Mouse (Mus musculus) frontal cortex, adult 2 months (tissue): Measurements from ENCODE around the gene Orai3. TPM values are rescaled to one million over a fixed set of nuclear protein-coding genes. Genes with fewer than 3 reads are reported as not detected.

Experiments used
- DNase-seq, 2 experiments: peaks; one replicate each; pipeline ENCODE4 v3.0.0; 2022; ENCODE audit warnings: low spot score in 1 of 2; ENCODE audit errors: extremely low spot score in 1 of 2
- polyA plus RNA-seq: library from polyadenylated mRNA; depleted of rRNA; stranded (reverse); fragments of >200 nt; gene quantifications from 2 replicates; pipeline ENCODE4 v1.2.3, GENCODE M21; 2012

Orai3 gene
- polyA plus RNA-seq, 1 experiment: 20.6 TPM

DNA sequence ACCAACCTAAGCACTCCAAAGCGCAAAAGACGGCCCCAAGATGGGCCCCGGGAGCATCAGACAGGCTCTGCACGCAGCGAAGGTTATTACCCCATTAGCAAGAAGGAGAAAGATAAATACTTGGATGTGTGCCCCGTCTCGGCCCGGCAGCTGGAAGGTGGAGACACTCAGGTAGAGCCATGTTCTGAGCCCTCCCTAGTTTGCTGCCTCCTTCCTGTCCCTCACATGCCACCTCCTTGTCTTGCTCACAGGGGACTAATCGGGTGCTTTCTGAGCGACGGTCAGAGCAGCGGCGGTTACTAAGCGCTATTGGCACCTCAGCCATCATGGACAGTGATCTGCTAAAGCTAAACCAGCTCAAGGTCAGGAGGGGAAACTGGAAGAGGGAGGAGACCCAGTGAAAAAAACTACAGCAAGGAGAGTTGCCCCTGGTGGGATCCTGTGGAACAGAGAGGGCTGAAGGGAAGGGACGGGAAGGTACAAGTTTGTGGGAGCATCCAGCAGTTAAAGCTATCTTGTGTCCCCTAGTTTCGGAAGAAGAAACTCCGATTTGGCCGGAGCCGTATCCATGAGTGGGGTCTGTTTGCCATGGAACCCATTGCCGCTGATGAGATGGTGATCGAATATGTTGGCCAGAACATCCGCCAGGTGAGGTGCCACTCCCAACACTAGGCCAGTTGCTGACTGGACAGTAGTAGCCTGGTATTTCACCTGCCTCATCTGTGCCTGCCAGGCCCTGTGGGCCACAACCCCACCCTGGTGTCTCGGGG is 27.6 kb downstream of the Orai3 start:
- DNase-seq: no peak

DNA sequence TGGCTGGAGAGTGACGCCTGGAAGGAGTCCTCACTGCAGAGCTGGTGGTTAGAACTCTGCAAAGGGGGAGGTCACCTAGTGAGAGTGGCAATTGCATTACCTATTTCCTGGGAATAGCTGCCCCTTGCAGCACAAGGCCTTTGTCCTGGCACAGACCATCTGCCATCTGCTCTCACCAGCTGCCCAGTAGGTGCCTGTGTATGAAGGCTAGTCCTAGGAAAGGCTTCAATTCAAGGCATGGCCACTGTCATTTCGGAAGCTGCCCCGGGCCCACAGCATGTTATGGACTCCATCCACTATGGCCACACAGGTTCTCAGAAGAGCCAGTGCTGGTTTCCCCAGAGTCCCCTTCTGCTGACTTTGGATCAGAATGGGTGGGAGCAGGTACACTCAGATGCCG is 29.0 kb downstream of the Orai3 start:
- DNase-seq: no peak

DNA sequence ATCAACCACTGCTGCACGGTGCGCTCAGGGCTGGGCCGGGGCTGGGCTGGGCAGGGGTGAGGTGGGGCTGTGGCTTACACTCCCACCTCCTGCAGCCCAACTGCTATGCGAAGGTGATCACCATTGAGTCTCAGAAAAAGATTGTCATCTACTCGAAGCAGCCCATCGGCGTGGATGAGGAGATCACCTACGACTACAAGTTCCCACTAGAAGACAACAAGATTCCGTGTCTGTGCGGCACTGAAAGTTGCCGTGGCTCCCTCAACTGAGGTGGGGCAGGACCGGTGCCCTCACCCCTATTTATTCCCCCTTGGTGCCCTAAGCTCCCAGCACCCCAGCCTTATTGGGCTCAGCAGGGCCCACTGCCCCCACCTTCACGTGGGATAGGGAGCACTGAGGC is 29.6 kb downstream of the Orai3 start:
- DNase-seq: no peak

DNA sequence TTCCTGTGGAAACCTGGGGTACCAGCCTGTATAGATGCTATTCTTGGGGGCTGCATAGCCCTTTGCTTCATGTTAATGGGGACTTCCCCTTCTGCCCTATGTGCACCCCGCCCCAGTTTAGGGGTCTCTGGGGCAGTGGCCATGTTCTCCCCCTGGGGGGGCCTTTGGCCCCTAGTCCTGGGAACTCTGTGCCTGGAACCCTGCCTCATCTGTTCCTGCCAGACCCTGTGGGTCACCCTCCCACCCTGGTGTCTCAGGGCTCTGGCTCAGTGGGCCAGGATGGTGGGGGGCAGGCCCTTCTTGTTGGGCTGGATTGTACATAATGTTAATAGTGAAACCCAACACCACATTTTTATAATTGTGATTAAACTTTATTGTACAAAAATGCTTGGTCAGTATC is 30.1 kb downstream of the Orai3 start:
- no peak for DNase-seq

DNA sequence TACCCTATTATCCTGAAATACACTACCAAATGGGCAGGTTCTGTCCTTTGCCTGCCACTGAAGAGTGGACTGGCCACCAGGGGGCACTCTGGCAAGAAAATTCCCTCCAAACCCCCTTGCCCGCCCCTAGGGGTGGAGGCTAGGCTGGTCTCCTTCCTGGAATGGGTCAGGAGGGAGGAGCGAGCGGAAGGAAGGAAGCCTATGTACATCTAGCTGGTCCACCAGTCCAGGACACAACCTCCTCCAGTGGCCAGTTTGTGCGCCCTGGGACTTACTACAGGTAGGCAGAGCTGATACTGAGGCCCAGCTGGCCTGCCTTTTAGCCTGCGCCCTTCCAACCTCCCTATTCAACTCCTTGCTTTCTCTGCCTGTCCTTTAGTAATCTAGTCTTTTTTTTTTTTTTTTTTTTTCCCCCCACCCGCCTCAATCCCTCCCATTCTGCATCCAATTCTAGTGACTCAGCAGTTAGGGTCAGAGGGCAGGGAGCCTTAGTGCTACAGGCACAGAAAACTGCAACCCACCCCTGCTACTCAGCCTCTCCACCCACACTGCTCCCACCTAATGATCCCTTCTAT is 30.9 kb downstream of the Orai3 start, which contains the start of gene Hsd3b7:
Gene Hsd3b7 (plus strand): TSS at position 170 of the 575 bp plus-strand sequence.
- DNase-seq: peak; percentile 67 to 92

DNA sequence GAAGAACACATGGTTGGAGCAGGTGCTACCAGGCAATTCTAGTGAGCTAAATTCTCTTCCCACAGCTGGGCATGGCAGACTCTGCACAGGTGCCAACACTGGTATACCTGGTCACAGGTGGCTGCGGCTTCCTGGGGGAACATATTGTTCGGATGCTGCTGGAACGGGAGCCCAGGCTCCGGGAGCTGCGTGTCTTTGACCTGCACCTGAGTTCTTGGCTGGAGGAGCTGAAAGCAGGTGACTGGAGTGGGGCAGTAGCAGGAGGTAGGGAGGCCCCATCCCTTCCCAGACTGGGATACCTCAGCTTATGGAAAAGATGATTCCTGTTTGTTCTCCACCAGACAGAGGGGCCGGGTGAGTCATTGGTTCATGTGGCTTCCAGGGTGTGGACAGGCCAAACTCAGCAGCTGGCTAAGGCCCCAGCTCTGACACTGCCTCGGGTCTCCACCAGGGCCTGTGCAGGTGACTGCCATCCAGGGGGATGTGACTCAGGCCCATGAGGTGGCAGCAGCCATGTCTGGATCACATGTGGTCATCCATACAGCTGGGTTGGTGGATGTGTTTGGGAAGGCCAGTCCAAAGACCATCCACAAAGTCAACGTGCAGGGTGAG is 31.5 kb downstream of the Orai3 start:
- peak in 1 of 2 experiments; percentile 34 for DNase-seq

DNA sequence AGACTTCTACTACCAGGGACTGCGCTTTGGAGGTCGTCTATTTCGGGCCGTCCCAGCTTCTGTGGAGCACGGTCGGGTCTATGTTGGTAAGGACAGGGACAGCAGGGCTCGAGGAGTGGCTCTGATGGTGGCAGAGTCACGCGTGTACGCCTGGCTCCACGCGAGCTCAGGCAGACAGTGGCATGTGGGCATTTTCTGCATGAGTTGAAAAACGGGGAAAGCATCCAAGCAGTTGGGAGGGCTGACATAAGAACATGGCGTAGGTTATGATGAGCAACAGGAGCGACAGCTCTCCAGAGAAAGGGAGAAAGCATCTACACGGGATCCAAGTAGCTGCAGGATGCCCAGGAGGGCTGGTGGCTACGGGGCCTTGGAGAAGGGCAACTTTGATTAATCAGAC is 32.7 kb downstream of the Orai3 start:
- peak in 1 of 2 experiments; percentile 55 for DNase-seq

DNA sequence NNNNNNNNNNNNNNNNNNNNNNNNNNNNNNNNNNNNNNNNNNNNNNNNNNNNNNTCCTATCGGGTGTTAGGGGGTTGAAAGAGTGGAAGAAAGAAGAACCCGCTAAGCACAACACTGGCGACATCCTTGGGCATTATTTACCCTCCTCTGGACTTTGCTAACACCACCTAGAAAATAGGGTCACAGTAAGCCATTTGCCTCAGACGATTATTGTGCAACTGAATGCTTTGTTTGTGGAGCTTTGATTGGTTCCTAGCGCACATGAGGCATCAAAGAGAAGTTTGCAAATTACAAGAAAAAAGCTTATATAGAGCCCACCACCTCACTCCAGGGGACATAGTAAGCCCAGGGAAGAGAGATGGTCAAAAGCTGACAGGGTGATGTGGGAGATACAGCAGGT is 39.2 kb downstream of the Orai3 start:
- no peak for DNase-seq

DNA sequence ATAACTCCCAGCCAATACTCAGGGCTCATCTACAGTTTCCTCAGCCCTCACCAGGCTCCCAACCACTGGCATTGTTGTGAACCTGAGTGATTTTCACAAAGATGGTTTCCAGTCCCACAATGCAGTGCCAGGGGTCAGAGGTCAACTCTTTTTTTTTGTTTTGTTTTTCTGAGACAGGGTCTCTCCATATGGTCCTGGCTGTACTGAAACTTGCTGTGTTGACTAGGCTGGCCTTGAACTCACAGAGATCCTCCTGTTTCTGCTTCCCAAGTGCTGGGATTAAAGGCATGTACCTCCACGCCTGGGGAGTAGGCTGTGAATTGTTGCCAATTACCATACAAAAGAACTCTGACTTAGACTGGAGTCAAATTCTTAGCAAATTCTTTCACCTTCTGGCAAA is 40.2 kb downstream of the Orai3 start:
- DNase-seq: no peak

DNA sequence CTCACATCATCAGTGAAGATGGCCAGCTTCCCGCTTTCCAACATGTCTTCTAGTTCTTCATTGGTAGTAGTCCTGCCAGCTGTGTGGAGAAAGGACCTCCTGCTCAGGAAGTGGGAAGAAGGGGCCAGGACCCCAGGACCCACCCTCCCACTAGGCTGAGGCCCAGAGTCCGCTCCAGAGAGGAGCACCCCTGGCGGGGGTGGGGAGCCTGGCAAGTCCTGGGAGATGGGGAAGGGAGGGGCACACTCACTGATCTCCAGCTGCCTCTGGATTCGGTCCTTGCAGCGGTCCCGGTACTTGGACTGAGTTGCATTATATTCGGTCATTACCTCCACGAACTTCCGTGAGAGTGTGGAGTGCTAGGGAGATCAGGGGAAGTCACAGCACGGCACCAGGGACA is 41.0 kb downstream of the Orai3 start:
- DNase-seq: no peak

DNA sequence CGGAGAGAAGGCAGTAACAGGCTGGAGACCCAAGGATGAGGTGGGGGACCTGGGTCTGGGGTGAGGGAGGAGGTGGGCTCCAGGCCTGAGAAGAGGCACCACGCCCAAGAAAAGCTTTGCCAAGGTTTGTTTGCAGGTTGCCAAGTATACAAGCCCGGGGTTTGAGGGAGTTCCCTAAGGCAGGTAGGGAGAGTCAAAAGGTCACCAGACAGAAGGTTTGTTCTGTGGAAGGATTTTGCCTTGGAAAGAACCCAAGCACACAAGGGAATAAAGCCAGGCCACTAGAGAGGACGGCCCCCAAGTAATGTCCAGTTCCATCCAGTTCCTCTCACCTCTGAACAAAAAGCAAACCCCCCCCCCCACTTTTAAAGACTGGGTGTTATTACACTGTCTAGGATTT is 41.6 kb downstream of the Orai3 start:
- no peak for DNase-seq

DNA sequence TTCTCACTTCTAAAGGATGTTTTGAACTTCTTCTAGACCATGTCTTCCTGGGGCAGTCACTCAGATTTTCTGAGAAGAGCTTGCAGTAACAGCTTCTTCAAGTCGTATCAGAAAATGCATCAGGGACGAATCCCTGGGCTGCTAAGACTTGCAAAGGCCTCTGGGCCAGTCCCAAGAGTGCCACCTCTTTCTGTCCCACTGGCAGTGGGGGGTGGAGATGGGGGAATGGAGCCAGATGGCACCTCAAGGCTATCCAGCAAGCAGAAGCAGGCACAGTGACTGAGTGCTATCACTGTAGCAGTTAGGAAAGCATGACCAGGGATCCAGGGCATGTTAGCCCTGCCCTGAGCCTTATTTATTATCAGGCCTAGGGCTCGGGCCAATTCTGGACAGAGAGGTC is 42.7 kb downstream of the Orai3 start:
- no peak for DNase-seq

DNA sequence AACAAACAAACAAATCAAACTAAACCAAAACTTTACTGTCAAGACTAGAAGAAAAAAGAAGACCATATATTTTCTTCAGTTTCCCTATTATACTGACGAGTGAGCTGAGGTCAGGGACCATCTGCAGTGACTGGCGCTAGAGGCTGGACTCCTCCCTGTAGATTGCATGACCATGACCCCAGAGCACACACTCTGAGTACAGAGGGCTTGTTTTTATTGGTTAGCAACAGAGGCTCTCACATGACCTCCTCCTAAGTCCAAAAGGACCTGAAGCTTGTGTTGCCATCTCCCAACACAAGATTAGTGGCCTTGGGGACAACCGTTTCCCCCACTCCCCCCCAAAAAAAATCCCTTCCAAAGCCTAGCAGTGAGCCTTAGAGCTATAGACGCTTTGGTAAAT is 44.2 kb downstream of the Orai3 start:
- no peak for DNase-seq

DNA sequence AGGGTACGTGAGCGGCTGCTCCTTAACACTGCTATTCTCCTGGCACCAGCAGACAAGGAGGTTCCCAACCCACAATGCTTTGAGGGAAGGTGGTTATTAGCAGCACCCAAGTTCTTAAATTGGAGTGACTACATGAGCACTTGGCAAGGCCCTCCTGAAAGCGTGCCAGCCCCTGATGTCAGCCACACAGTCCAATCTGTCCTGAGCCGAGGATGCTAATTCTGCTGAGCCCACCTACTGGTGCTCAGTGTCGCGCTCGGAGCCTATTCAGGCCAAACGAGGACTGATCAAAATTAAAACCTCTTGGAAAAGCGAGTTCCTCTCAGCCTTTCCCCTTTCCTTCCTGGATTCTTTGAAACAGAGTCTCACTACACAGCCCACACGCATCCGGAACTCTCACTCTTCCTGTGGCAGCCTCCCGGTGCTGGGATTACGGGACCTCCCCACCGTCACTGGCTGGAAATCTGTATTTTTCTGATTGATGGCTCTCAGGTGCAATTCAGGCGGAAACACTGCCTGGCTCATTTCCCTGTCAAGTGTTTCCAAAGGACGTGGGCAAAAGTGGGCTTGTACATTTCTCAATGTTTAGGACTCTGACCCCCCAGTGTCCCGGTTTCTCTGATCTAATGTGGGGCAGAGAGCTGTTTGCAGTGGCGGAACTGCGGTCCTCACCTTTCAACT is 44.8 kb downstream of the Orai3 start:
- DNase-seq: peak; percentile 66 to 87

DNA sequence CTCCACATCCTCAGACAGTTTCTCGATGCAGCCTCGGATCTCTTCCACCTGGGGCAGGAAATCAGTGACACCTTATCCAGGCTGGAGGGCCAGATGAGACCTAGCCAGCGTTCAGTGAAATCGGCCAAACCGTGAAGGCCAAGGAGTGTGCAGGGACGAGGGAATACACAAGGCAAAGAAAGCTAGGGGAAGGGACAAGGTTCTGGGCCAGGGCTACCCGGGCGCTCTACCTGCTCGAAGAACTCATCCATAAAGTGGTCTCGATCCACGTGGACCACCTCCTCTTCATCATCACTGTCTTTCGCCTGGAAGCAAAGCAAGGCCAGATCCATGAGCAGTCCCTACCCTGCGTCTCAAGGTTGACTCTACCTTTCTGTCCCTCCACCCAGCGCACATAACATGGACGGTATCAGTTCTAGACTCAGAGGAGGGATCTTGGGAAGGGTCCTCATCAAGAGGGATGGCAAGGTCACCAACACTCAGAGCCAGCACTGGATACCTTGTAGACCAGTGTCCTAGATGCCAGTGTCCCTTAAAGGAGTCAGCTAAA is 45.6 kb downstream of the Orai3 start:
- DNase-seq: no peak

DNA sequence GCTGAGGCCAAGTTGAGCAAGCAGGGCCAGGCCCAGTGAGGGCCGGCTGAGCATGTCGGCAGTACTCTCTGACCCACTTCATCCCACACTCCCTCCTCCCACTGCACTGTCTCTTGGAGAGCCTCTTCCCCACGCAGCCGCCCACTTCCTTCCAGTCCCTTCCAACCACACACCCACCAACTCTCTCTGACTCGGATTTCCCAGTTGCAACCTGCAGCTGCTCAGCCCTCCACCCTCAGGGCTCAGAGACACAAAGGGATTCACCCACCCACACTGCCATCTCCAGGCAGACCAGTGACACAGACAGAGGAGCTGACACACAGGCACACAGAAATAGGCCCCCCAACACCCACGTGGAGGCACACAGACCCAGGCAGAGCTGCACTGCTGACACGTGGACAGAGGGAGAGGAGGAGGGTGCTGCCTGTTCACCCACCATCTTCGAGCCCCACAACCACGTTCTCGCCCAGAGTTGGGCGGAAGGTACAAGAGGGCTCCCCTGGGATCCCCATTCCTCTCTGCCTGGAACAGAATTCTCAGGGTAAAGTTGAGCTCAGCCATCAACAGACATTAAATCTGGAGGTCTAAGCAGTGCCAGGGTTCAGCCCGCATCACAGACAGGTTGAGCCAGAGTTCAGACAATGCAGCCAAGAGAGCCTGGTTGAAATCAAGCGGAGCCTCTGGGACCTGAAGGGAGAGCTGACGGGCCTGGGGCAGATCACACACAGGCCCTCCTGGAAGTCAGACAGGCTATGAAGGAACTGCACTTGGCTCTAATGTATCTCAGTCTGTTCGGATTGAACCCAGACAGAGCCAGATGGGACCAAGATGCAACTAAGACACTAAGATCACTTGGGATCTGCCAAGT is 46.6 kb downstream of the Orai3 start:
- peak; percentile 77 to 86 for DNase-seq

DNA sequence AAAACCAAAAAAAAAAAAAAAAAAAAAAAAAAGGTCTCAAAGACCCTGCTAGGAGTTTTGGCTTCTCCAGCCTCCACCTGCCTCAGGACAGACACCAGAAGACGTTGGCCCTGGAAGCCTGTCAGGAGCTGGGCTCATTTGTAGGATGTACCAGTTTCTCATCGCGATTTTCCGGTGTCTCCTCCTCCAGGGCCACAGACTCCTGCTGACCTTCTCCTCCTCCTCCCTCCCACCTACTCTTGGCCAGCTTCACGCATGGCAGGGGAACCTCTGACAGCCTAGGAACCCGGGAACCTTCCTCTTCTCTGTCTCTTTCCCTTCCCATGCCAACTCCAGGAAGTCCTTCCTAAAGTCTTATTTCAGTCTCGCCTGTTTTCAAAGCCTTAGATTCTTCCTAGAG is 47.4 kb downstream of the Orai3 start:
- DNase-seq: no peak

DNA sequence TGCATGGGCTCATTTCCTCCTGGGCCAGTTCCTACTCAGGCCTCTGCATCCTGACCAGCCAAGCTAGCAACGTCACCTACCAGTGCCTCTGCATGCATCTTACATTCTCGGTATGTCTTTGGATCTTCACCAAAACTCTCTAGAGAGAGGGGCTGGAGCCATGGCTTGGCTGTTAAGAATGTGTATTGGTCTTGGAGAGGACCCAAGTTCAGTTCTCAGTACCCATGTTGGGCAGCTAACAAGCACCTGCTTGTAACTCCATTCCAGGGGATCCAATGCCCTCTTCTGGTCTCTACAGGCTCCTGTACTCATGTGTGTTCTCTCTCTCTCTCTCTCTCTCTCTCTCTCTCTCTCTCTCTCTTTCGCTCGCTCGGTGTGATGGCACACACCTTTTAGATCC is 48.2 kb downstream of the Orai3 start:
- no peak for DNase-seq

DNA sequence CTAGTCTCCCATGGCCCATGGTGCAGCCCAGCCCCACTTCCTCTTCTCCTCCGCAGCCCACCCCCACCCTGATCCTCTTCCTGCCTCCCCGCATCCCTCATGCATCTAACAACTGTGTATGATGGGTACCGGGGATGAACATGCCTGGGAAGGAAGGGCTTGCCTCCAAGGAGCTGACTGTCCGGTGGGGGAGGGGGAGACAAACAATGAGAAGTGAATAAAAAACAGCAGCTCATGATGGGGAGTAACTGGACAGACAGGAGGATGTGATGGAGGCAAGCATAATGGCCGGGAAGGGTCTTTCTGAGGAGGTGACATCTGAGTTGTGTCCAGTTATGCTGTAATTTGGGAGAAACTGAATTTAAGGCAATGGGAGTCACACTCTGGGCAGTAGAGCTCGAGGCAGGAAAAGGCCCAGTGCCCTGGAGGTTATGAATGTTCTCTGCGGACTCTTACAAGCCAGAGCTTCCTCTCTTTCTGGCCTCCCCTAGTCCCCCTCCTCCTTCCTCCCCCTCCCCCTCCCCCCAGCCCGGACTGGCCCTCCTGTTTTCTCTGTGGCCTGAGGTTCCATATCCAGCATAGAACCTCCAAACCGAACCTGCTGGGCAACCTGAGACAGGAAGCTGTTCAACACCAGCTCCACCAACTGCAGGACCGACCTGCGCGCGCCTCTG is 51.4 kb downstream of the Orai3 start:
- no peak for DNase-seq

DNA sequence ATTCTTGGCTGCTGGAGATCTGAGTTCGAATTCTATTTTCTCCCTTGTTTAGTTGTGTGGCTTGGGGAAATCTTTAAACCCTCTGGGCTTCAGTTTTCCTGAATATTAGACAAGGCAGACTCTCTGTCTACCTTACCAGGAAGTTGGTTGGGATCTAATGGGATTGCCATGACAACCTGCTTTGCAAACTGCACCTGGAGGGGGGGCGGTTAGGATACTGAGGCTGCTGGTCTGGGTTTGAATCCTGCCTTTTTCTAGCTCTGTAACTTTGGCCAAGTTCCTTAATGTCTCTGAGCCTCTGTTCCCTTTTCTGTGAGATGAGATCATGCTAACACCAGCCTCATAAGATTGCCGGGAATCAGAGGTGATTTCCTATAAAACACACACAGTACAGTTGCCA is 52.9 kb downstream of the Orai3 start:
- DNase-seq: no peak
